Mouse (Mus musculus): ENCODE measurements around the gene Cpm. TPM values are rescaled to one million over a fixed set of nuclear protein-coding genes. Genes with fewer than 3 reads are reported as not detected.

The Cpm gene
- polyA plus RNA-seq, 1 experiment = 13.6 TPM

GRCm38 (mm10) chr10:117642491-117643262, 13.4 kb downstream of the Cpm start:
- no peaks in the 10 kb centered on the region for H3K4me1 ChIP-seq (ENCODE audit: control insufficient read depth, insufficient read depth, low read length)
- TF ChIP-seq POLR2A (IDR thresholded peaks at IDR 0.05; ENCODE audit: borderline replicate concordance, insufficient read depth, low read length) = no peak
- TF ChIP-seq CTCF (IDR thresholded peaks at IDR 0.05; ENCODE audit: borderline replicate concordance, insufficient read depth, low read depth, low read length) = no peak
- WGBS = 92% methylated on average over 15 of the region's 15 CpGs
- no peak for DNase-seq
- no peak overlapping the region for H3K27ac ChIP-seq (ENCODE audit: insufficient read depth, low read length)
- H3K4me3 ChIP-seq (replicated peaks; ENCODE audit: insufficient read depth, low read depth, low read length) = no peak overlapping the region
- no peaks in the 10 kb centered on the region for H3K27me3 ChIP-seq (ENCODE audit: control insufficient read depth, insufficient read depth, low read length)

GRCm38 (mm10) chr10:117643302-117643701, 14.0 kb downstream of the Cpm start:
- no peak overlapping the region for H3K27ac ChIP-seq (ENCODE audit: insufficient read depth, low read length)
- 82% methylated on average over 6 of the region's 6 CpGs for WGBS
- H3K27me3 ChIP-seq (ENCODE audit: control insufficient read depth, insufficient read depth, low read length) = no peaks in the 10 kb centered on the region
- no peak overlapping the region for H3K4me3 ChIP-seq (replicated peaks; ENCODE audit: insufficient read depth, low read depth, low read length)
- no peak for DNase-seq
- H3K4me1 ChIP-seq (ENCODE audit: control insufficient read depth, insufficient read depth, low read length) = no peaks in the 10 kb centered on the region
- TF ChIP-seq CTCF (IDR thresholded peaks at IDR 0.05; ENCODE audit: borderline replicate concordance, insufficient read depth, low read depth, low read length) (no peak), POLR2A (IDR thresholded peaks at IDR 0.05; ENCODE audit: borderline replicate concordance, insufficient read depth, low read length) (no peak)

- DNase-seq = no peak
- TF ChIP-seq POLR2A (IDR thresholded peaks at IDR 0.05; ENCODE audit: borderline replicate concordance, insufficient read depth, low read length) (no peak), CTCF (IDR thresholded peaks at IDR 0.05; ENCODE audit: borderline replicate concordance, insufficient read depth, low read depth, low read length) (no peak)
- no peaks in the 10 kb centered on the region for H3K27me3 ChIP-seq (ENCODE audit: control insufficient read depth, insufficient read depth, low read length)
- H3K27ac ChIP-seq (ENCODE audit: insufficient read depth, low read length) = no peak overlapping the region
- H3K4me1 ChIP-seq (ENCODE audit: control insufficient read depth, insufficient read depth, low read length) = no peaks in the 10 kb centered on the region
- WGBS = 93% methylated on average over 12 of the region's 12 CpGs
- no peak overlapping the region for H3K4me3 ChIP-seq (replicated peaks; ENCODE audit: insufficient read depth, low read depth, low read length)
Observed at GRCm38 (mm10) chr10:117643711-117644428, 14.6 kb downstream of the Cpm start.

GRCm38 (mm10) chr10:117644429-117644748, 15.1 kb downstream of the Cpm start:
- H3K27me3 ChIP-seq (ENCODE audit: control insufficient read depth, insufficient read depth, low read length) = no peaks in the 10 kb centered on the region
- H3K4me1 ChIP-seq (ENCODE audit: control insufficient read depth, insufficient read depth, low read length) = no peaks in the 10 kb centered on the region
- TF ChIP-seq CTCF (IDR thresholded peaks at IDR 0.05; ENCODE audit: borderline replicate concordance, insufficient read depth, low read depth, low read length) (no peak), POLR2A (IDR thresholded peaks at IDR 0.05; ENCODE audit: borderline replicate concordance, insufficient read depth, low read length) (no peak)
- 96% methylated on average over 8 of the region's 8 CpGs for WGBS
- DNase-seq = no peak
- H3K4me3 ChIP-seq (replicated peaks; ENCODE audit: insufficient read depth, low read depth, low read length) = no peak overlapping the region
- H3K27ac ChIP-seq (ENCODE audit: insufficient read depth, low read length) = no peak overlapping the region

GRCm38 (mm10) chr10:117644828-117645227, 15.5 kb downstream of the Cpm start:
- no peaks in the 10 kb centered on the region for H3K27me3 ChIP-seq (ENCODE audit: control insufficient read depth, insufficient read depth, low read length)
- no peak overlapping the region for H3K27ac ChIP-seq (ENCODE audit: insufficient read depth, low read length)
- WGBS = 92% methylated on average over 11 of the region's 11 CpGs
- no peaks in the 10 kb centered on the region for H3K4me1 ChIP-seq (ENCODE audit: control insufficient read depth, insufficient read depth, low read length)
- DNase-seq = no peak
- H3K4me3 ChIP-seq (replicated peaks; ENCODE audit: insufficient read depth, low read depth, low read length) = no peak overlapping the region
- TF ChIP-seq CTCF (IDR thresholded peaks at IDR 0.05; ENCODE audit: borderline replicate concordance, insufficient read depth, low read depth, low read length) = no peak
- no peak for TF ChIP-seq POLR2A (IDR thresholded peaks at IDR 0.05; ENCODE audit: borderline replicate concordance, insufficient read depth, low read length)

- TF ChIP-seq POLR2A (IDR thresholded peaks at IDR 0.05; ENCODE audit: borderline replicate concordance, insufficient read depth, low read length) = no peak
- no peak for TF ChIP-seq CTCF (IDR thresholded peaks at IDR 0.05; ENCODE audit: borderline replicate concordance, insufficient read depth, low read depth, low read length)
- Histone ChIP-seq H3K27me3 (ENCODE audit: control insufficient read depth, insufficient read depth, low read length) (no peaks in the 10 kb centered on the region), H3K27ac (ENCODE audit: insufficient read depth, low read length) (no peak overlapping the region), H3K4me3 (replicated peaks; ENCODE audit: insufficient read depth, low read depth, low read length) (no peak overlapping the region), H3K4me1 (ENCODE audit: control insufficient read depth, insufficient read depth, low read length) (no peaks in the 10 kb centered on the region)
- 82% methylated on average over 7 of the region's 7 CpGs for WGBS
- DNase-seq = no peak
Observed at GRCm38 (mm10) chr10:117645487-117645964, 16.2 kb downstream of the Cpm start.

- TF ChIP-seq POLR2A (IDR thresholded peaks at IDR 0.05; ENCODE audit: borderline replicate concordance, insufficient read depth, low read length) (no peak), CTCF (IDR thresholded peaks at IDR 0.05; ENCODE audit: borderline replicate concordance, insufficient read depth, low read depth, low read length) (no peak)
- 95% methylated on average over 5 of the region's 5 CpGs for WGBS
- H3K27ac ChIP-seq (ENCODE audit: insufficient read depth, low read length) = no peak overlapping the region
- H3K27me3 ChIP-seq (ENCODE audit: control insufficient read depth, insufficient read depth, low read length) = no peaks in the 10 kb centered on the region
- no peak overlapping the region for H3K4me3 ChIP-seq (replicated peaks; ENCODE audit: insufficient read depth, low read depth, low read length)
- H3K4me1 ChIP-seq (ENCODE audit: control insufficient read depth, insufficient read depth, low read length) = no peaks in the 10 kb centered on the region
- no peak for DNase-seq
Observed at GRCm38 (mm10) chr10:117646482-117647157, 17.3 kb downstream of the Cpm start.

Measured in cerebellum, adult 2 months (tissue).